Mouse (Mus musculus): ENCODE results near the gene Rnf227. TPM values are rescaled to one million over a fixed set of nuclear protein-coding genes. Genes with fewer than 3 reads are reported as not detected.

Gene Rnf227
- polyA plus RNA-seq, 1 experiment from 2014 or later, result 18.8 TPM

- H3K27ac ChIP-seq (replicated peaks), result no peak overlapping the region
- peaks cover 50% of the 10 kb centered on the region for H3K36me3 ChIP-seq (replicated peaks)
- no peaks in the 10 kb centered on the region for H3K27me3 ChIP-seq (replicated peaks; ENCODE audit: low read depth, poor library complexity, severe bottlenecking)
- H3K9me3 ChIP-seq, result no peaks in the 10 kb centered on the region
- DNase-seq (ENCODE audit: low spot score), result no peak
- H3K4me1 ChIP-seq, result 0 out of 2 replicates have a peak, but pooled peaks cover under 1% of the 10 kb centered on the region
- WGBS, result 81% methylated on average over 3 of the region's 3 CpGs
- no peak overlapping the region for H3K4me3 ChIP-seq
Observed at GRCm38 (mm10) chr11:69377766-69378165, 37.5 kb downstream of the Rnf227 start.

- 80% methylated on average over 3 of the region's 3 CpGs for WGBS
- H3K36me3 ChIP-seq (replicated peaks), result peaks cover 39% of the 10 kb centered on the region
- no peak for DNase-seq (ENCODE audit: low spot score)
- H3K4me1 ChIP-seq, result no peaks in the 10 kb centered on the region
- H3K27me3 ChIP-seq (replicated peaks; ENCODE audit: low read depth, poor library complexity, severe bottlenecking), result no peaks in the 10 kb centered on the region
- H3K4me3 ChIP-seq, result no peak overlapping the region
- no peaks in the 10 kb centered on the region for H3K9me3 ChIP-seq
- no peak overlapping the region for H3K27ac ChIP-seq (replicated peaks)
Observed at GRCm38 (mm10) chr11:69379600-69379999, 39.3 kb downstream of the Rnf227 start.

DNA sequence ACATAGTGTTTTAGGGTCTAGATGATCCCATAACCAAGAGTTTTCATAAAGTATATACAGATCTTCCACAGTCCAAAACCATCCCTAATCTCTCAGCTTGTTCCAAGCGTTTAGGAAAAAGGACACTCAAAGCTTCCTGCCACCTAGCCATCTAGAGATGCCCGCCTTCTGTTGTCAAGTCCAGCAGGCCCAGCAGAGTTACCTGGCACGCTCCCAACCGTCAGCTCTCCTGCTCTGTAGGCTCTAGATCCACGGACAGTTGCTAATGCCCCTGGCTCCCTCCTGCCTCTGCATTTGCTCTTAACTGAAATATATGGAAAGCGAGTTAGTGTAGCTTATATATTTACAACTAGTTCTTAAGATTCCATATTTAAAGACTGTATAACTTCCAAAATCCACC is 41.1 kb downstream of the Rnf227 start:
- no peaks in the 10 kb centered on the region for H3K27me3 ChIP-seq (replicated peaks; ENCODE audit: low read depth, poor library complexity, severe bottlenecking)
- H3K9me3 ChIP-seq, result no peaks in the 10 kb centered on the region
- peaks cover 29% of the 10 kb centered on the region for H3K36me3 ChIP-seq (replicated peaks)
- WGBS, result 88% methylated on average over 6 of the region's 6 CpGs
- H3K4me3 ChIP-seq, result no peak overlapping the region
- no peak for DNase-seq (ENCODE audit: low spot score)
- no peak overlapping the region for H3K27ac ChIP-seq (replicated peaks)
- no peaks in the 10 kb centered on the region for H3K4me1 ChIP-seq

DNA sequence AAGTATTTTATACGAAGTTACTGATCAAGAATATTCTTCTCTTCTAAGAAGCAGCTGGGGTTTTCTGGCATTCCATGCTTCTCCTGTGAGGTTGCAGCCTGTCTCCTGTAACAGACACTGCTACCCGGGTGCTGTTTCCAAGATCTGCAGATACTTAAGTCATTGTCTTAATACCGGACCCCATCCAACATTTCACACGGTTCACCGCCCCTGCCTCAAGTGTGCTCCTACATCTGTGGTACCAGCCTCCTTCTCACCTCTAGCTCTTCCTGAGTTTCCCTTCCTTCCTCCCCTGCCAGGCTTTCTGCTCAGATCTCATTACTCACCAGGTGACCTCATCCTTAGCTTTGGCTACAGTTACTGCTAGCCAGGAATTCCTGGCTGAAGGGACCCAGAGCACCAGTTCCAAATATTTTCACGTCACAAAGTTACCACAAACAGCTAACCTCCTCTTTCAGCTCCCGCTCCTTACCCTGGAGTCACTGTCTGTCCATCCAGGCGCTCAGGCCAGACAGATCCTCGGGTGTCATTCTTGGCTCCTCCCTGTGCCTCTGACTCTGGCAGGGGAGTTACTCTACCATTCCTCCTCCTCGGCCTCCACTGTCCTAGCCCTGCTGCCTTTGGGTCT is 42.3 kb downstream of the Rnf227 start:
- no peaks in the 10 kb centered on the region for H3K9me3 ChIP-seq
- 70% methylated on average over 10 of the region's 10 CpGs for WGBS
- no peak overlapping the region for H3K4me3 ChIP-seq
- H3K36me3 ChIP-seq (replicated peaks), result peaks cover 19% of the 10 kb centered on the region
- H3K27me3 ChIP-seq (replicated peaks; ENCODE audit: low read depth, poor library complexity, severe bottlenecking), result no peaks in the 10 kb centered on the region
- no peak overlapping the region; the same call in 1 of the 2 replicates for H3K27ac ChIP-seq (replicated peaks)
- no peaks in the 10 kb centered on the region for H3K4me1 ChIP-seq
- DNase-seq (ENCODE audit: low spot score), result no peak

DNA sequence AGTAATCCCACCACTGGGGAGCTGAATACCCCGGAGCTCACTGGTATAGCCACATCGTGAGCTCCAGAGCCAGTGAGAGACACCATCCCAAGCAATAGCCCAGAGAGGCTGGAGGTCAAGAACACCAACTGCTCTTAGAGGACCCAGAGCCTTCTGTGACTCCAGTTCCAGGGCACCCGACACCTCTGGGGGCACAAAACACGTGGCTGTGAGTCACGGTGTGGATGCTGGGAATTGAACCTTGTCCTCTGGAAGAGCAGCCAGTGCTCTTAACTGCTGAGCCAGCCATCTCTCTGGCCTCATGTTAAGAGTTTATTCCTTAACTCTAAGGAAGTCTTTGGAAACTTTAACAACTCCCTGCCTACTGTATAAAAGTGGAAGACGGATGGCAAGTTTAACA is 44.7 kb downstream of the Rnf227 start:
- 80% methylated on average over 6 of the region's 6 CpGs for WGBS
- DNase-seq (ENCODE audit: low spot score), result peak; percentile 6
- peaks cover 10% of the 10 kb centered on the region; the same call in 1 of the 2 replicates for H3K36me3 ChIP-seq (replicated peaks)
- no peaks in the 10 kb centered on the region for H3K27me3 ChIP-seq (replicated peaks; ENCODE audit: low read depth, poor library complexity, severe bottlenecking)
- H3K4me1 ChIP-seq, result peaks cover 4% of the 10 kb centered on the region
- no peak overlapping the region for H3K4me3 ChIP-seq
- no peak overlapping the region for H3K27ac ChIP-seq (replicated peaks)
- H3K9me3 ChIP-seq, result no peaks in the 10 kb centered on the region

GRCm38 (mm10) chr11:69386758-69387157 is 46.5 kb downstream of the Rnf227 start:
- 81% methylated on average over 7 of the region's 7 CpGs for WGBS
- no peak overlapping the region for H3K4me3 ChIP-seq

DNA sequence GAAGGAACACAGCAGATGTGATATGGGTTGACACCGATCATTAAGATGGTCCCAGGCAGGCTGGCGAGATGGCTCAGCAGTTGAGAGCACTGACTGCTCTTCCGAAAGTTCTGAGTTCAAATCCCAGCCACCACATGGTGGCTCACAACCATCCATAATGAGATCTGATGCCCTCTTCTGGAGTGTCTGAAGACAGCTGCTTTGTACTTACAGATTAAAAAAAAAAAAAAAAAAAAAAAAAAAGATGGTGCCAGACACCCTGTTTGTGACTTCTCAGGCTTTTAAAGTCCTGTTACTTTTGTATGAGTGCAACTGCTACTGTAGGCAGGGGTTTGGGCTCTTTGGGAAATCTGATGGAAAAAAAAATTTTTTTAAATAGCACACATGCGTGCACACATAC is 48.4 kb downstream of the Rnf227 start:
- WGBS, result 97% methylated on average over 4 of the region's 4 CpGs

More at GRCm38 (mm10) chr11:69386758-69387157, 46.5 kb downstream of the Rnf227 start:
- Histone ChIP-seq H3K36me3 (replicated peaks) (peaks cover 7% of the 10 kb centered on the region), H3K4me1 (peaks cover 7% of the 10 kb centered on the region), H3K9me3 (no peaks in the 10 kb centered on the region), H3K27ac (replicated peaks) (no peak overlapping the region), H3K27me3 (replicated peaks; ENCODE audit: low read depth, poor library complexity, severe bottlenecking) (no peaks in the 10 kb centered on the region)
- no peak for DNase-seq (ENCODE audit: low spot score)

GRCm38 (mm10) chr11:69389531-69390399 is 49.5 kb downstream of the Rnf227 start:
- no peak overlapping the region for H3K27ac ChIP-seq (replicated peaks)
- no peak overlapping the region for H3K4me3 ChIP-seq
- peaks cover 13% of the 10 kb centered on the region for H3K4me1 ChIP-seq
- DNase-seq (ENCODE audit: low spot score), result no peak
- H3K9me3 ChIP-seq, result no peaks in the 10 kb centered on the region
- peaks cover 9% of the 10 kb centered on the region for H3K36me3 ChIP-seq (replicated peaks)
- WGBS, result 71% methylated on average over 14 of the region's 14 CpGs
- H3K27me3 ChIP-seq (replicated peaks; ENCODE audit: low read depth, poor library complexity, severe bottlenecking), result no peaks in the 10 kb centered on the region

More for the DNA sequence above, 48.4 kb downstream of the Rnf227 start:
- Histone ChIP-seq H3K27me3 (replicated peaks; ENCODE audit: low read depth, poor library complexity, severe bottlenecking) (no peaks in the 10 kb centered on the region), H3K4me3 (no peak overlapping the region), H3K36me3 (replicated peaks) (peaks cover 9% of the 10 kb centered on the region), H3K4me1 (peaks cover 7% of the 10 kb centered on the region), H3K9me3 (no peaks in the 10 kb centered on the region), H3K27ac (replicated peaks) (no peak overlapping the region)
- no peak for DNase-seq (ENCODE audit: low spot score)

GRCm38 (mm10) chr11:69390400-69391034 is 50.3 kb downstream of the Rnf227 start:
- Histone ChIP-seq H3K27me3 (replicated peaks; ENCODE audit: low read depth, poor library complexity, severe bottlenecking) (no peaks in the 10 kb centered on the region), H3K4me3 (no peak overlapping the region), H3K36me3 (replicated peaks) (peaks cover 9% of the 10 kb centered on the region), H3K9me3 (no peaks in the 10 kb centered on the region), H3K4me1 (peaks cover 13% of the 10 kb centered on the region), H3K27ac (replicated peaks) (no peak overlapping the region)
- peak; percentile 68 for DNase-seq (ENCODE audit: low spot score)
- 52% methylated on average over 10 of the region's 10 CpGs for WGBS

Other genes with a start within 250 kb of the Rnf227 start
- 6.1 and 7.3 TPM in 2 replicates for gene Per1, start 245.2 kb upstream of the Rnf227 start, polyA plus RNA-seq (2016; fragmentation: Nextera tagmentation; extraction: Ambion mirVana)
- 0.16 and 0.36 TPM in 2 replicates for gene Hes7, start 220.1 kb upstream of the Rnf227 start, polyA plus RNA-seq (2016; fragmentation: Nextera tagmentation; extraction: Ambion mirVana)
- gene 9130213A22Rik, start 217.9 kb upstream of the Rnf227 start, polyA plus RNA-seq (2016; fragmentation: Nextera tagmentation; extraction: Ambion mirVana), result 0.12 TPM in 1 of 2 replicates, not detected in the other
- 0.04 and 0.19 TPM in 2 replicates for gene Aloxe3, start 214.6 kb upstream of the Rnf227 start, polyA plus RNA-seq (2016; fragmentation: Nextera tagmentation; extraction: Ambion mirVana)
- 0.27 TPM in 1 of 2 replicates, not detected in the other for gene Alox12b, start 183.5 kb upstream of the Rnf227 start, polyA plus RNA-seq (2016; fragmentation: Nextera tagmentation; extraction: Ambion mirVana)
- 0.09 and 0.13 TPM in 2 replicates for gene Alox8, start 142.6 kb upstream of the Rnf227 start, polyA plus RNA-seq (2016; fragmentation: Nextera tagmentation; extraction: Ambion mirVana)
- gene Gucy2e, start 103.4 kb upstream of the Rnf227 start, polyA plus RNA-seq (2016; fragmentation: Nextera tagmentation; extraction: Ambion mirVana), result not detected in 2 replicates
- gene Cntrob, start 16.7 kb upstream of the Rnf227 start, polyA plus RNA-seq (2016; fragmentation: Nextera tagmentation; extraction: Ambion mirVana), result 34.1 and 37.3 TPM in 2 replicates
- 152 and 159 TPM in 2 replicates for gene Trappc1, start 16.5 kb upstream of the Rnf227 start, polyA plus RNA-seq (2016; fragmentation: Nextera tagmentation; extraction: Ambion mirVana)
- 0.75 and 1.1 TPM in 2 replicates for gene Kcnab3, start 14.2 kb upstream of the Rnf227 start, polyA plus RNA-seq (2016; fragmentation: Nextera tagmentation; extraction: Ambion mirVana)
- gene Chd3, start 28.9 kb downstream of the Rnf227 start, polyA plus RNA-seq (2016; fragmentation: Nextera tagmentation; extraction: Ambion mirVana), result 46.2 and 55.9 TPM in 2 replicates
- 136 and 137 TPM in 2 replicates for gene Naa38, start 55.0 kb downstream of the Rnf227 start, polyA plus RNA-seq (2016; fragmentation: Nextera tagmentation; extraction: Ambion mirVana)
- gene Cyb5d1, start 55.2 kb downstream of the Rnf227 start, polyA plus RNA-seq (2016; fragmentation: Nextera tagmentation; extraction: Ambion mirVana), result 49.3 and 50.2 TPM in 2 replicates
- gene Tmem88, start 57.8 kb downstream of the Rnf227 start, polyA plus RNA-seq (2016; fragmentation: Nextera tagmentation; extraction: Ambion mirVana), result 19.8 and 23.1 TPM in 2 replicates
- 39.8 and 39.9 TPM in 2 replicates for gene Kdm6b, start 73.2 kb downstream of the Rnf227 start, polyA plus RNA-seq (2016; fragmentation: Nextera tagmentation; extraction: Ambion mirVana)
- gene Dnah2, start 208.6 kb downstream of the Rnf227 start, polyA plus RNA-seq (2016; fragmentation: Nextera tagmentation; extraction: Ambion mirVana), result 1.3 and 1.4 TPM in 2 replicates
- gene Efnb3, start 219.7 kb downstream of the Rnf227 start, polyA plus RNA-seq (2016; fragmentation: Nextera tagmentation; extraction: Ambion mirVana), result 29.5 and 29.8 TPM in 2 replicates
- 41.6 and 43.5 TPM in 2 replicates for gene Wrap53, start 239.8 kb downstream of the Rnf227 start, polyA plus RNA-seq (2016; fragmentation: Nextera tagmentation; extraction: Ambion mirVana)
- 219 and 225 TPM in 2 replicates for gene Trp53, start 239.9 kb downstream of the Rnf227 start, polyA plus RNA-seq (2016; fragmentation: Nextera tagmentation; extraction: Ambion mirVana)

All from embryonic facial prominence, embryonic 10.5 days (tissue).